Mouse (Mus musculus): ENCODE measurements at regions not wholly inside any gene's neighbourhood (a gene's known extent, or its start where the extent isn't known, plus 50 kb on each side); places are given as distances from the start of the nearest gene placed in this dataset.

GRCm38 (mm10) chr8:41648276-41648675 lies 231.4 kb upstream of the Frg1 start:
- DNase-seq: no peak

- no peak for DNase-seq
These were observed 227.8 kb upstream of the Frg1 start for GRCm38 (mm10) chr8:41644626-41645025.

GRCm38 (mm10) chr8:41623841-41624240 lies 207.0 kb upstream of the Frg1 start:
- no peak for DNase-seq

GRCm38 (mm10) chr8:41600255-41600654 lies 183.4 kb upstream of the Frg1 start:
- no peak for DNase-seq

- DNase-seq: no peak
These were observed 177.6 kb upstream of the Frg1 start for GRCm38 (mm10) chr8:41594446-41594845.

GRCm38 (mm10) chr8:41593666-41594042 lies 176.8 kb upstream of the Frg1 start:
- no peak for DNase-seq

GRCm38 (mm10) chr8:41592741-41593665 lies 176.1 kb upstream of the Frg1 start:
- no peak for DNase-seq

GRCm38 (mm10) chr8:41592174-41592573 lies 175.3 kb upstream of the Frg1 start:
- DNase-seq: no peak

GRCm38 (mm10) chr8:41588157-41588556 lies 171.3 kb upstream of the Frg1 start:
- DNase-seq: no peak

- peak; percentile 64 to 80 for DNase-seq
These were observed 156.4 kb upstream of the Frg1 start for GRCm38 (mm10) chr8:41573027-41573885.

- DNase-seq: no peak
These were observed 153.7 kb upstream of the Frg1 start for GRCm38 (mm10) chr8:41570566-41570965.

GRCm38 (mm10) chr8:41561995-41562394 lies 145.1 kb upstream of the Frg1 start:
- no peak for DNase-seq

GRCm38 (mm10) chr8:41556819-41557218 lies 139.9 kb upstream of the Frg1 start:
- no peak for DNase-seq

GRCm38 (mm10) chr8:41552747-41553534 lies 136.1 kb upstream of the Frg1 start:
- DNase-seq: no peak

- no peak for DNase-seq
These were observed 135.1 kb upstream of the Frg1 start for GRCm38 (mm10) chr8:41551925-41552414.

- DNase-seq: no peak
These were observed 133.2 kb upstream of the Frg1 start for GRCm38 (mm10) chr8:41550095-41550420.

GRCm38 (mm10) chr8:41549220-41550094 lies 132.6 kb upstream of the Frg1 start:
- DNase-seq: no peak

GRCm38 (mm10) chr8:41547730-41548368 lies 131.0 kb upstream of the Frg1 start:
- no peak for DNase-seq

GRCm38 (mm10) chr8:41532212-41532611 lies 115.3 kb upstream of the Frg1 start:
- no peak for DNase-seq

- no peak for DNase-seq
These were observed 112.7 kb upstream of the Frg1 start for GRCm38 (mm10) chr8:41529581-41529980.

GRCm38 (mm10) chr8:41526283-41526682 lies 109.4 kb upstream of the Frg1 start:
- DNase-seq: no peak

Measured in cerebellum, postnatal 36 days (tissue).